Mouse (Mus musculus) embryonic facial prominence, embryonic 10.5 days (tissue): ENCODE results near the gene Setdb1. TPM values are rescaled to one million over a fixed set of nuclear protein-coding genes. Genes with fewer than 3 reads are reported as not detected.

Experiments
- polyA plus RNA-seq: library from polyadenylated mRNA; unstranded; fragments of >200 nt; fragmentation: Nextera tagmentation; extraction: Ambion mirVana; gene quantifications from 2 replicates; pipeline ENCODE4 v1.2.1, GENCODE M21; 2016

The Setdb1 gene
- polyA plus RNA-seq, 1 experiment from 2014 or later, result 61.1 TPM

Other genes with a start within 250 kb of the Setdb1 start
- 288 and 295 TPM in 2 replicates for gene Vps72, start 246.2 kb downstream of the Setdb1 start, polyA plus RNA-seq
- gene Tmod4, start 232.7 kb downstream of the Setdb1 start, polyA plus RNA-seq, result 1.4 and 1.5 TPM in 2 replicates
- gene Scnm1, start 223.2 kb downstream of the Setdb1 start, polyA plus RNA-seq, result 81.0 and 84.4 TPM in 2 replicates
- gene Lysmd1, start 223.1 kb downstream of the Setdb1 start, polyA plus RNA-seq, result 14.0 and 14.5 TPM in 2 replicates
- gene Tnfaip8l2, start 214.8 kb downstream of the Setdb1 start, polyA plus RNA-seq, result 0.98 and 2.8 TPM in 2 replicates
- gene Sema6c, start 196.7 kb downstream of the Setdb1 start, polyA plus RNA-seq, result 6.8 and 9.2 TPM in 2 replicates
- gene Gabpb2, start 139.3 kb downstream of the Setdb1 start, polyA plus RNA-seq, result 12.0 and 12.5 TPM in 2 replicates
- gene Cdc42se1, start 128.5 kb downstream of the Setdb1 start, polyA plus RNA-seq, result 91.1 and 91.2 TPM in 2 replicates
- gene Mllt11, start 125.0 kb downstream of the Setdb1 start, polyA plus RNA-seq, result 29.9 and 35.2 TPM in 2 replicates
- 0.38 and 0.45 TPM in 2 replicates for gene Gm128, start 115.6 kb downstream of the Setdb1 start, polyA plus RNA-seq
- 0.99 and 2.0 TPM in 2 replicates for gene Bnipl, start 106.0 kb downstream of the Setdb1 start, polyA plus RNA-seq
- gene Mindy1, start 75.9 kb downstream of the Setdb1 start, polyA plus RNA-seq, result 36.3 and 37.1 TPM in 2 replicates
- gene Prune1, start 75.1 kb downstream of the Setdb1 start, polyA plus RNA-seq, result 27.3 and 29.1 TPM in 2 replicates
- gene Anxa9, start 50.0 kb downstream of the Setdb1 start, polyA plus RNA-seq, result 1.3 and 1.4 TPM in 2 replicates
- gene Cers2, start 42.4 kb downstream of the Setdb1 start, polyA plus RNA-seq, result 125 TPM in 2 replicates
- not detected in 2 replicates for gene 4930558C23Rik, start 45.6 kb upstream of the Setdb1 start, polyA plus RNA-seq
- 33.9 and 37.5 TPM in 2 replicates for gene Arnt, start 77.2 kb upstream of the Setdb1 start, polyA plus RNA-seq
- 3.4 and 5.5 TPM in 2 replicates for gene Ctsk, start 142.1 kb upstream of the Setdb1 start, polyA plus RNA-seq
- 3.4 and 4.3 TPM in 2 replicates for gene Ctss, start 169.6 kb upstream of the Setdb1 start, polyA plus RNA-seq
- gene Hormad1, start 202.5 kb upstream of the Setdb1 start, polyA plus RNA-seq, result not detected in 2 replicates
- gene Golph3l, start 231.7 kb upstream of the Setdb1 start, polyA plus RNA-seq, result 29.7 and 30.3 TPM in 2 replicates